Mouse (Mus musculus) thymus, adult 2 months (tissue): Measurements from ENCODE around the gene Nup188. TPM values are rescaled to one million over a fixed set of nuclear protein-coding genes. Genes with fewer than 3 reads are reported as not detected.

Experiments
- DNase-seq: peaks from one replicate; pipeline ENCODE4 v3.0.0; 2021
- H3K27ac ChIP-seq: fragments of 200-500 bp; 2 replicates; pipeline ENCODE4 v1.5.1; 2012; ENCODE audit warnings: low read length, control low read depth; ENCODE audit not compliant: control insufficient read depth, insufficient read depth
- H3K27me3 ChIP-seq: fragments of 200-500 bp; 2 replicates; pipeline ENCODE4 v1.6.1; 2012; ENCODE audit warnings: mild to moderate bottlenecking, low read length, moderate library complexity, mixed read lengths; ENCODE audit not compliant: control insufficient read depth, insufficient read depth
- H3K36me3 ChIP-seq: fragments of 200-500 bp; 2 replicates; pipeline ENCODE4 v1.6.1; 2012; ENCODE audit warnings: mild to moderate bottlenecking, low read length, moderate library complexity; ENCODE audit not compliant: control insufficient read depth, insufficient read depth
- H3K4me1 ChIP-seq: fragments of 200-500 bp; replicated peaks from 2 replicates; pipeline ENCODE4 v1.6.1; 2012; ENCODE audit warnings: low read length; ENCODE audit not compliant: control insufficient read depth, insufficient read depth
- H3K4me3 ChIP-seq: fragments of 200-500 bp; 2 replicates; pipeline ENCODE4 v1.5.1; 2012; ENCODE audit warnings: mild to moderate bottlenecking, low read length, control low read depth, moderate library complexity; ENCODE audit not compliant: control insufficient read depth, insufficient read depth
- CTCF ChIP-seq: fragments of 200-500 bp; IDR thresholded peaks from 2 replicates; pipeline ENCODE4 v1.5.1; 2012; ENCODE audit warnings: mild to moderate bottlenecking, control low read depth, low read length, moderate library complexity, borderline replicate concordance; ENCODE audit not compliant: control insufficient read depth, poor library complexity, insufficient read depth; ENCODE audit errors: extremely low read depth
- POLR2A ChIP-seq: fragments of 200-500 bp; IDR thresholded peaks from 2 replicates; pipeline ENCODE4 v1.6.1; 2012; ENCODE audit warnings: mild to moderate bottlenecking, low read length, control low read depth, moderate library complexity; ENCODE audit not compliant: control insufficient read depth, poor library complexity, insufficient read depth; ENCODE audit errors: extremely low read depth
- WGBS: fragments of 180-500 bp; shearing (Covaris S2); methylation state at CpG from one replicate; pipeline ENCODE4 v1.1.7; 2018; 5-methylcytosine and 5-hydroxymethylcytosine counted together
- polyA plus RNA-seq: library from polyadenylated mRNA; depleted of rRNA; stranded (reverse); fragments of >200 nt; gene quantifications from 2 replicates; pipeline ENCODE4 v1.2.3, GENCODE M21; 2012

Gene Nup188
- polyA plus RNA-seq, 1 experiment, result 77.4 TPM

DNA sequence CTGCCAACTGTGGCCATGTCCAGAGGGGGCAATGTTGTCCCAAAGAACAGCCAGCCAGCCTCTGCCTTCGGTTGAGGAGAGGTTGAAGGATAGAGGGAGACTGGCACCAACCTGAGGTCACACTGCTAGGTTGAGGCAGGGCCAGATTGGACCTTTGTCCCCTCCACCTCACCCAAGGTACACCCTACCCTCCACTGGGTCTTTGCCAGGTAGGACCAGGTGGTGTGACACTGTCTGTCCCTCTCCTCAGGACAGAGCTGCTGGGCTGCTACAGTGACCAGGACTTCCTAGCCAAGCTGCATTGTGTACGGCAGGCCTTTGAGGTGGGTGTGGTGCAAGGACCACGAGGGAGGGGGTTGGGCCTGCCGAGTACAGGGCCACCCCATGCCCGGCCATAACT lies 91.5 kb downstream of the Nup188 start:
- DNase-seq, result no peak
- Histone ChIP-seq H3K36me3 (no peaks in the 10 kb centered on the region), H3K4me3 (no peak overlapping the region), H3K27ac (no peak overlapping the region), H3K4me1 (no peaks in the 10 kb centered on the region), H3K27me3 (no peaks in the 10 kb centered on the region)
- 96% methylated on average over 5 of the region's 5 CpGs for WGBS
- no peak for TF ChIP-seq POLR2A
- TF ChIP-seq CTCF, result no peak

DNA sequence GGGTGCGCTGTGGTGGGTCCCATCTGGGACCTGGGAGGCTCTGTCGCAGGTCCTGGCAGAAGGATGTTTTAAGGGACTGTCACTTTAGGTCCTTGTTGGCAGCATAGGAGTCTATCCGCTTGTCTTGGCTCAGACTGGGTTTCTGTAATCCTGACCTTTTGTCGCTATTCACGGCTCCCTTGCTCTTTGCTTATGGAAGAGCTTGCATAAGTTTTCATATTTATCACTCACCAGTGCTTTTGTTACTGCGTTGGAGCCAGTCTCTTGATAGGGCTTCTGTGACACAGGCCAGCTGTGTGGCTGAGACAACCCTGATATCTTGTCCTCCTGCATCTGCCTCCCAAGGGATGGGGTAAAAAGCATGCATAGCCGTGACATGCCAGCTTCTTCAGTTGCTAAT lies 93.1 kb downstream of the Nup188 start:
- Histone ChIP-seq H3K36me3 (no peaks in the 10 kb centered on the region), H3K27ac (no peak overlapping the region), H3K4me1 (no peaks in the 10 kb centered on the region), H3K4me3 (no peak overlapping the region), H3K27me3 (no peaks in the 10 kb centered on the region)
- DNase-seq, result no peak
- 96% methylated on average over 7 of the region's 7 CpGs for WGBS
- TF ChIP-seq POLR2A (no peak), CTCF (no peak)

DNA sequence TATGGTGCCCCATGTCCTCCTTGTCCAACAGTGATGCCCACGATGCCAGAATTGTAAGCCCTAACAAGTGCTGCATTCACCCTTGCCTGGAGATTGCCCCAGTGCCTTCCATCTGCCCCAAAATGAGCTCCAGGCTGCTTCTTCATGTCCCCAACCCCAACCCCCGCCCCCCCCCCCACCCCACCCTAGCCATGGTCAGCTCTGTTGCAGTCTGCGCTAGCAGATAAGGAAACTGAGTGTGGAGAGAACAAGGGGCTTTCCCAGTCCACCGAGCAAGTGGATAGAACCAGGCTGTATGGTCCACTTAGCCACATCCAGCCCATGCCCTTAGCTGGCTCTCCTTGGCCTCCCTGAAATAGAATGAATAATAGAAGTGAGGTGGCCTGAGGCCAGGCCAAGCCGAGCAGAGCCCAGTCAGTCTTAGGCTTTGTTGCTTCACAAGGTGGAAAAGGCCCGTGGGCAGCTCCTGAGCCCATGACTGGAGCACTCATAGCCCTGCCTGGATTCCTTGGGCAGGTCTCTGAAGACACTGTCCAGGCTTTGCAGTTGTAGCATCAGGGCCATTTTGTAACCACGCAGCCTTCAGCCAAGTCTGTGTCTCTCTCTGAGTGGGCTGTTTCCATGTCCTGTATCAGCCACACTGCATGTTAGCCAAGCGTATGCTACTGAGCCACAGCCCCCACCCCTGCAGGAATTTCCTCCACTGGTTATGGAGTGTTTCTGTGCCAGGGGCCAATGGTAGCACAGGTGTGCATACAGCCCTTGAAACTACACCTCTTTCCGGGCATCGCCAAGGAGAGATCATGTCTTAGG lies 94.6 kb downstream of the Nup188 start:
- no peak overlapping the region for H3K4me3 ChIP-seq
- H3K36me3 ChIP-seq, result no peaks in the 10 kb centered on the region
- H3K27me3 ChIP-seq, result no peaks in the 10 kb centered on the region
- 96% methylated on average over 10 of the region's 10 CpGs for WGBS
- no peak overlapping the region for H3K27ac ChIP-seq
- H3K4me1 ChIP-seq, result no peaks in the 10 kb centered on the region; the same call in 1 of the 2 replicates
- no peak for DNase-seq
- TF ChIP-seq POLR2A, result no peak
- TF ChIP-seq CTCF, result no peak

DNA sequence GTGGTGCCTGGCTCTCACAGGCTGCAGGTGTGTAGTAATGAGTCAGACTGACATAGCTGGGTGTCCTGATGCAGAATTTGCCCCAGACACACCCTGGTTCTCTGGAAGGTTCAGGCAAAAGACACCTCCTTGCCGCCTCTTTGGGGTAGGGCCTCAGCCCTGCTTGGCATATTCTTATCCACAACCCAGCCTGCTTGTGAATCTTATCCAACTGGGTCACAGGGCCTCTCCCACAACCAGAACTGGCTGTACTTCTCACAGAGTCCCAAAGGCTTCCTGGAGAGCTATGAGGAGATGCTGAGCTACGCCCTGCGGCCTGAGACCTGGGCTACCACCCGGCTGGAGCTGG lies 95.2 kb downstream of the Nup188 start:
- DNase-seq, result no peak
- 98% methylated on average over 4 of the region's 4 CpGs for WGBS
- Histone ChIP-seq H3K27me3 (no peaks in the 10 kb centered on the region), H3K4me3 (no peak overlapping the region), H3K36me3 (no peaks in the 10 kb centered on the region), H3K27ac (no peak overlapping the region), H3K4me1 (no peaks in the 10 kb centered on the region; the same call in 1 of the 2 replicates)
- TF ChIP-seq POLR2A (no peak), CTCF (no peak)

GRCm38 (mm10) chr2:30384814-30385213 lies 98.6 kb downstream of the Nup188 start:
- H3K27ac ChIP-seq, result no peak overlapping the region
- H3K27me3 ChIP-seq, result no peaks in the 10 kb centered on the region
- DNase-seq, result no peak
- no peaks in the 10 kb centered on the region for H3K36me3 ChIP-seq
- WGBS, result 22% methylated on average over 5 of the region's 5 CpGs
- no peak for TF ChIP-seq POLR2A
- TF ChIP-seq CTCF, result no peak
- no peaks in the 10 kb centered on the region; the same call in 1 of the 2 replicates for H3K4me1 ChIP-seq
- no peak overlapping the region for H3K4me3 ChIP-seq

GRCm38 (mm10) chr2:30385591-30385990 lies 99.4 kb downstream of the Nup188 start:
- Histone ChIP-seq H3K4me3 (no peak overlapping the region), H3K4me1 (no peaks in the 10 kb centered on the region; the same call in 1 of the 2 replicates), H3K36me3 (no peaks in the 10 kb centered on the region), H3K27me3 (no peaks in the 10 kb centered on the region), H3K27ac (no peak overlapping the region)
- WGBS, result 80% methylated on average over 4 of the region's 4 CpGs
- no peak for DNase-seq
- TF ChIP-seq CTCF (no peak), POLR2A (no peak)

- 91% methylated on average over 9 of the region's 9 CpGs for WGBS
- H3K27ac ChIP-seq, result no peak overlapping the region
- no peak overlapping the region for H3K4me3 ChIP-seq
- no peaks in the 10 kb centered on the region for H3K27me3 ChIP-seq
- H3K4me1 ChIP-seq, result no peaks in the 10 kb centered on the region; the same call in 1 of the 2 replicates
- H3K36me3 ChIP-seq, result no peaks in the 10 kb centered on the region
- DNase-seq, result no peak
- TF ChIP-seq CTCF (no peak), POLR2A (no peak)
Measured at GRCm38 (mm10) chr2:30386913-30387312, 100.7 kb downstream of the Nup188 start.
